Mouse (Mus musculus) kidney, postnatal 0 days (tissue): Measurements from ENCODE around the gene Ptpn3. TPM values are rescaled to one million over a fixed set of nuclear protein-coding genes. Genes with fewer than 3 reads are reported as not detected.
A peak's percentile ranks its signal among the peaks of the same experiment; 100 is the strongest.

Source experiments
- ATAC-seq: fragments of 200-750 bp; cut with Nextera tagmentation; replicated peaks from 2 replicates; pipeline ENCODE4 v1.8.0; 2017; ENCODE audit warnings: low read depth, moderate number of reproducible peaks, moderate TSS enrichment, moderate library complexity; ENCODE audit not compliant: low FRiP score
- DNase-seq: peaks from one replicate; pipeline ENCODE4 v3.0.0-alpha.2; 2016; ENCODE audit warnings: low spot score
- H3K27ac ChIP-seq: fragments of 300-500 bp; sonication (generic); 2 replicates; pipeline ENCODE4 v1.5.1; 2014; ENCODE audit warnings: mild to moderate bottlenecking
- H3K27me3 ChIP-seq: fragments of 300-500 bp; sonication (generic); 2 replicates; pipeline ENCODE4 v1.6.1; 2014; ENCODE audit warnings: low read length, mixed read lengths; ENCODE audit not compliant: insufficient read depth
- H3K36me3 ChIP-seq: fragments of 300-500 bp; sonication (generic); 2 replicates; pipeline ENCODE4 v1.6.1; 2014; ENCODE audit warnings: low read length, mixed read lengths; ENCODE audit not compliant: insufficient read depth
- H3K4me1 ChIP-seq: fragments of 300-500 bp; sonication (generic); replicated peaks from 2 replicates; pipeline ENCODE4 v1.6.1; 2014; ENCODE audit warnings: antibody characterized with exemption, low read length, mixed read lengths; ENCODE audit not compliant: insufficient read depth
- H3K4me2 ChIP-seq: fragments of 300-500 bp; sonication (generic); 2 replicates; pipeline ENCODE4 v1.6.1; 2014; ENCODE audit warnings: mild to moderate bottlenecking, low read length, moderate library complexity, mixed read lengths
- H3K4me3 ChIP-seq: fragments of 300-500 bp; sonication (generic); replicated peaks from 2 replicates; pipeline ENCODE4 v1.5.1; 2014; ENCODE audit warnings: low read depth, low read length
- H3K9ac ChIP-seq: fragments of 300-500 bp; sonication (generic); 2 replicates; pipeline ENCODE4 v1.6.1; 2014; ENCODE audit warnings: low read depth, low read length
- H3K9me3 ChIP-seq: fragments of 300-500 bp; sonication (generic); replicated peaks from 2 replicates; pipeline ENCODE4 v1.6.1; 2016; ENCODE audit warnings: low read length, inconsistent platforms, mixed read lengths
- CTCF ChIP-seq: IDR thresholded peaks from 2 replicates; pipeline ENCODE4 v1.5.1; 2016; ENCODE audit warnings: antibody characterized with exemption, low read depth, mild to moderate bottlenecking, moderate library complexity
- WGBS: fragments of 180-500 bp; shearing (Covaris S2); extraction: QIAGEN DNeasy Blood & Tissue Kit; methylation state at CpG from one replicate; pipeline ENCODE4 v1.1.7; 2014; 5-methylcytosine and 5-hydroxymethylcytosine counted together
- polyA plus RNA-seq: library from polyadenylated mRNA; unstranded; fragments of >200 nt; fragmentation: Nextera tagmentation; extraction: Ambion mirVana; gene quantifications from 2 replicates; pipeline ENCODE4 v1.2.1, GENCODE M21; 2015

The Ptpn3 gene
- polyA plus RNA-seq, 1 experiment from 2014 or later: 7.7 TPM

DNA sequence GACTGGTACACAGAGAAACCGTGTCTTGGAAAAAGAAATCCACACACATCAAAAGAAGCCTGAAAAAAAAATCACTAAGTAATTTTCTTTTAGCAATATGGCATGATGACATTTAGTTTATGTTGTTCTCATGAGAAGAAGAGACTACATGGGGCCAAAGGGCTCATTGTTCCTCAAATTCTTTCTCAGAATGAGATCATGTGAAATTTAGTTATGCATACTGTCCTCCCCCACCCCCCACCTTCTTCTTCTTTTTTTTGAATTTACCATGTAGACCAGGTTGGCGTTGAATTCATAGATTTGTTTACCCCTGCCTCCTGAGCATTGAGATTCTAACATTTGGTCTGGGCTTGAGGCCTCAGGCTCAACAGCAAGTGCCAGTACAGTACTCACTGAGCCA, 111.8 kb downstream of the Ptpn3 start:
- DNase-seq (no peak), ATAC-seq (no peak)
- TF ChIP-seq CTCF: no peak
- Histone ChIP-seq H3K27me3 (no peaks in the 10 kb centered on the region), H3K9ac (no peak overlapping the region), H3K36me3 (0 out of 2 replicates have a peak, but pooled peaks cover 4% of the 10 kb centered on the region), H3K9me3 (no peaks in the 10 kb centered on the region), H3K27ac (no peak overlapping the region), H3K4me3 (no peak overlapping the region), H3K4me2 (no peak overlapping the region), H3K4me1 (peaks cover 5% of the 10 kb centered on the region; the same call in 1 of the 2 replicates)
- 88% methylated on average over 2 of the region's 2 CpGs for WGBS

DNA sequence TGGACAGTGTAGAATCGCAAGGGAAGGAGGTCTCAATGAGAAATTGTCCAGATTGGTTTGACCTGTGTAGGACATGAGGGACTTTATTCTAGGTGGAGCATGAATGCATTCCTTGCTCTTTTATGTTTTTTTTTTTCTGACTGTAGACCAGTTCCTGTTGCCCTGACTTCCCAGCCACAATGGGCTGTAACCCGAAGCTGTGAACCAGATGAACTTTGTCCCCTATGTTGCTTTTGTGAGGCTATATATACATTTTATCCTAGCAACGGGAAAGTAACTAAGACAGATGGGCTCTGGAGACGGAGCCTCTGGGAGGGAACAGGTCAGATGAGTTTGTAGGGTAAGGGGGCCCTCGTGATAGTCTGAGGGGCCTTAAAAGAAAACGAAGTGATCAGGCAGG, 115.6 kb downstream of the Ptpn3 start:
- no peaks in the 10 kb centered on the region for H3K27me3 ChIP-seq
- ATAC-seq: no peak
- no peaks in the 10 kb centered on the region for H3K36me3 ChIP-seq
- H3K4me3 ChIP-seq: no peak overlapping the region
- peaks cover 5% of the 10 kb centered on the region; the same call in 1 of the 2 replicates for H3K4me1 ChIP-seq
- no peak overlapping the region for H3K9ac ChIP-seq
- no peak overlapping the region for H3K4me2 ChIP-seq
- TF ChIP-seq CTCF: no peak
- peak; percentile 62 for DNase-seq
- WGBS: 4% methylated on average over 6 of the region's 6 CpGs
- no peaks in the 10 kb centered on the region for H3K9me3 ChIP-seq
- H3K27ac ChIP-seq: no peak overlapping the region

DNA sequence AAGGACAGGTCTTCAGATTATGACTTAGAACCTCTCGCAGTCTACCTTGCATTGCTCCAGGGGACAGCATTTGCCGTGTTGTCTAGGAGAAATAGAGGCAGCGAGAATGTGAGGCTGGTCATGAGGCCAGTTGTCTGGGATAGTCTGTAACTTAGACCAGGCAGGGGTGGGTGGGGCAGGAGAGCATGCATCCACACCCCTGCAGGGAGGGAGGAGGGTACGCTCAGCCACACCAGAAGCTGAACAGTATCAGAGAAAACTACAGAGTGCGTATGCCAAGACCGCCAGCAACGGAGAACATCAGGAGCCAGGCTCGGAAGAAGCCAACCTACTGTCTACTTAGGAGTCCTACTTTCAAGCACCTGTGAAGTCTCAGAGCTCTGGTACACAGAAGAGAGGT, 116.2 kb downstream of the Ptpn3 start:
- H3K27ac ChIP-seq: no peak overlapping the region

DNA sequence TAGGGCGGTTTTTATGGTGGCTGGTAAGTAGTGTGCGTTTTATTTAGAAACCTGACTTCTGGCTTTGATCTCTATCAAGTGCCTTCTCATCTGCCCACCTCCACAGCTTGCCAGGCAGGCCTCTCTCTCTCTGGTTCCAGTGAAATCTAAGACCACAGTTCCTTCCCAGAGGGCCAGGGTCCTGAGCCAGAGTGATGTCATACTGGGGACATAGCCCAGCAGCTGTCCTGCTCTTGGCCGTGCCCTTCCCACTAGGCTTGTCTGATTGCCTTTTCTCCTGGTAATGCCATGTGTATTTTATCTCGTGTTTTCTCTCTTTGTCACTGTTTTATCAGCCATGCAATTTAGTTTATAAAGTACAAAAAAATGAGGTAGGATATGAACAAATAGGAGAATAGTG, 118.1 kb downstream of the Ptpn3 start:
- Histone ChIP-seq H3K36me3 (no peaks in the 10 kb centered on the region), H3K4me1 (peaks cover 5% of the 10 kb centered on the region; the same call in 1 of the 2 replicates), H3K27me3 (no peaks in the 10 kb centered on the region), H3K27ac (no peak overlapping the region), H3K4me3 (no peak overlapping the region), H3K4me2 (no peak overlapping the region), H3K9me3 (no peaks in the 10 kb centered on the region), H3K9ac (no peak overlapping the region)
- peak; percentile 43 for DNase-seq
- ATAC-seq: no peak
- no peak for TF ChIP-seq CTCF
- WGBS: 33% methylated on average over 4 of the region's 4 CpGs

More for the DNA sequence above, 116.2 kb downstream of the Ptpn3 start:
- DNase-seq (no peak), ATAC-seq (no peak)
- TF ChIP-seq CTCF: no peak
- peaks cover 5% of the 10 kb centered on the region; the same call in 1 of the 2 replicates for H3K4me1 ChIP-seq
- no peaks in the 10 kb centered on the region for H3K36me3 ChIP-seq
- WGBS: 76% methylated on average over 8 of the region's 8 CpGs
- H3K27me3 ChIP-seq: no peaks in the 10 kb centered on the region
- no peak overlapping the region for H3K9ac ChIP-seq
- no peak overlapping the region for H3K4me2 ChIP-seq
- no peaks in the 10 kb centered on the region for H3K9me3 ChIP-seq
- H3K4me3 ChIP-seq: no peak overlapping the region

DNA sequence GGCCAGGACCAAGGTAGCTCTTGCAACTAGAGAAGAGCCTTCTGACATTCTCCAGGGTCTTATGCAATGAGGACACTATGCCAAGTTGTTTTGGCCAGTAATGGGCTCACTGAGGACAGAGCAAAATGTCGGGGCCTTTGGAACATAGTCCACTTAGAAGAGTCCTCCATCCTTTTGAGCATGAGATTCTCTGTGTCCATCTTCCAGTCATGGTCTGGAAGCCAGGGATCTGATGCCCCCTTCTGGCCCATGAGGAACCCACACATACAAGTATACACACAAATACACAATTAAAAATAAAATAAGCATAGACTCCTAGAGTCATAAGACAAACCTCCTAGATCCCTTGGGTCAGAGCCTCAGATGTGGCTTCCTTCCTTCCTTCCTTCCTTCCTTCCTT, 120.1 kb downstream of the Ptpn3 start:
- H3K27me3 ChIP-seq: no peaks in the 10 kb centered on the region
- H3K36me3 ChIP-seq: no peaks in the 10 kb centered on the region
- H3K27ac ChIP-seq: no peak overlapping the region
- DNase-seq: no peak
- 72% methylated on average over 1 of the region's 1 CpGs for WGBS
- no peak for ATAC-seq
- no peak overlapping the region for H3K9ac ChIP-seq
- TF ChIP-seq CTCF: peak; percentile 63
- peaks cover 3% of the 10 kb centered on the region; the same call in 1 of the 2 replicates for H3K4me1 ChIP-seq
- H3K4me2 ChIP-seq: no peak overlapping the region
- no peaks in the 10 kb centered on the region for H3K9me3 ChIP-seq
- no peak overlapping the region for H3K4me3 ChIP-seq

DNA sequence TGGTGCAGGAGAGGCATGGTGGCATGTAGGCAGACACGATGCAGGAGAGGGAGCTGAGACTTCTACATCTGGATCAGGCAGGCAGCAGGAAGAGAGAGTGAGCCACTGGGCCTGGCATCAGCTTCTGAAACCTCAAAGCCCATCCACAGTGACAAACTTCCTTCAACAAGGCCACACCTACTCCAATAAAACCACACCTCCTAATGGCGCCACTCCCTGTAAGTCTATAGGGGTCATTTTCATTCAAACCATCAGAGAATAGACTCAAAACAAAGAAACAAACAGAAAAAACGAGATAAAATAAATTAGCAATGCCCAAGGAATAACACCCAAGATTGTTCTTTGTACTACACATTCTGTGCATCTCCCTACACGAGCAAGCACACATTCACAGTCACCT, 122.8 kb downstream of the Ptpn3 start:
- Histone ChIP-seq H3K9me3 (no peaks in the 10 kb centered on the region), H3K4me2 (no peak overlapping the region), H3K27ac (no peak overlapping the region), H3K4me1 (no peaks in the 10 kb centered on the region; the same call in 1 of the 2 replicates), H3K4me3 (no peak overlapping the region), H3K9ac (no peak overlapping the region), H3K27me3 (no peaks in the 10 kb centered on the region), H3K36me3 (no peaks in the 10 kb centered on the region)
- DNase-seq (no peak), ATAC-seq (no peak)
- WGBS: 76% methylated on average over 4 of the region's 4 CpGs
- no peak for TF ChIP-seq CTCF

DNA sequence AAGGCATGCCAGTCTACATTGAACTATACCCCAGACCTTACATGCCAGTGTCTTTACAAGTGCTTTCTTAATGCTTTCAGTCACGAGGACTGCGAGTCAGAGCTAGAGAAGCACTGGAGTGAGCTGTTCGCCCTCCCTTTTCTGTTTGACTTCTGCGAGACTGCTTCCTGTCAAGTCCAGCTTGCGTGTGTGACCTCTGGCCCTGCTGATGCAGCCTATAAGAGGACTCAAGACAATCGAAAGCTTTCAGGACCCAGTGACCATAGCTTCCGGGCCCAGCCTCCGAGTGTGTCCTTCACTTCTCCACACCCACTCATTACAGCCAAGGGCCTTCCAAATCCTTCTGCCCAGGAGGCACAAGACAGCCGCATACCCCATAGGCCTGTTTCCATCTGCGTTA, 126.3 kb downstream of the Ptpn3 start:
- H3K9ac ChIP-seq: no peak overlapping the region
- TF ChIP-seq CTCF: no peak
- H3K36me3 ChIP-seq: no peaks in the 10 kb centered on the region
- H3K4me1 ChIP-seq: no peaks in the 10 kb centered on the region; the same call in 1 of the 2 replicates
- H3K4me3 ChIP-seq: no peak overlapping the region
- H3K9me3 ChIP-seq: no peaks in the 10 kb centered on the region
- H3K27me3 ChIP-seq: no peaks in the 10 kb centered on the region
- peak; percentile 34 for DNase-seq
- no peak overlapping the region for H3K4me2 ChIP-seq
- 36% methylated on average over 10 of the region's 10 CpGs for WGBS
- H3K27ac ChIP-seq: no peak overlapping the region
- ATAC-seq: peak; percentile 58; the same call in 1 of the 2 replicates
